Mouse (Mus musculus) embryonic facial prominence, embryonic 13.5 days (tissue): ENCODE data around the gene Rgs10. TPM values are rescaled to one million over a fixed set of nuclear protein-coding genes. Genes with fewer than 3 reads are reported as not detected.

Experiments
- ATAC-seq: fragments of 200-750 bp; cut with Nextera tagmentation; 2 replicates; pipeline ENCODE4 v1.8.0; 2017; ENCODE audit warnings: low read depth; ENCODE audit not compliant: insufficient number of reproducible peaks, insufficient read depth, low FRiP score, low TSS enrichment
- H3K27ac ChIP-seq: fragments of 300-500 bp; sonication (generic); 2 replicates; pipeline ENCODE4 v1.5.1; 2015; ENCODE audit warnings: moderate library complexity, mild to moderate bottlenecking, inconsistent platforms
- H3K27me3 ChIP-seq: fragments of 300-500 bp; sonication (generic); 2 replicates; pipeline ENCODE4 v1.6.1; 2015; ENCODE audit warnings: mild to moderate bottlenecking, inconsistent platforms
- H3K36me3 ChIP-seq: fragments of 300-500 bp; sonication (generic); 2 replicates; pipeline ENCODE4 v1.6.1; 2015; ENCODE audit warnings: mild to moderate bottlenecking, inconsistent platforms
- H3K4me1 ChIP-seq: fragments of 300-500 bp; sonication (generic); 2 replicates; pipeline ENCODE4 v1.6.1; 2015; ENCODE audit warnings: inconsistent platforms
- H3K4me2 ChIP-seq: fragments of 300-500 bp; sonication (generic); 2 replicates; pipeline ENCODE4 v1.6.1; 2015; ENCODE audit warnings: moderate library complexity, mild to moderate bottlenecking, inconsistent platforms
- H3K4me3 ChIP-seq: fragments of 300-500 bp; sonication (generic); 2 replicates; pipeline ENCODE4 v1.5.1; 2015; ENCODE audit warnings: mild to moderate bottlenecking, inconsistent platforms
- H3K9ac ChIP-seq: fragments of 300-500 bp; sonication (generic); 2 replicates; pipeline ENCODE4 v1.6.1; 2015; ENCODE audit warnings: mild to moderate bottlenecking, inconsistent platforms
- H3K9me3 ChIP-seq: fragments of 300-500 bp; sonication (generic); 2 replicates; pipeline ENCODE4 v1.6.1; 2016; ENCODE audit warnings: inconsistent platforms
- WGBS: fragments of 180-500 bp; shearing (Covaris S2); methylation state at CpG from one replicate; pipeline ENCODE4 v1.1.7; 2015; ENCODE audit warnings: mixed read lengths; 5-methylcytosine and 5-hydroxymethylcytosine counted together
- polyA plus RNA-seq: library from polyadenylated mRNA; unstranded; fragments of >200 nt; fragmentation: Nextera tagmentation; extraction: Ambion mirVana; gene quantifications from 2 replicates; pipeline ENCODE4 v1.2.1, GENCODE M21; 2015

Rgs10 gene
- polyA plus RNA-seq, 1 experiment from 2014 or later: 12.3 TPM

DNA sequence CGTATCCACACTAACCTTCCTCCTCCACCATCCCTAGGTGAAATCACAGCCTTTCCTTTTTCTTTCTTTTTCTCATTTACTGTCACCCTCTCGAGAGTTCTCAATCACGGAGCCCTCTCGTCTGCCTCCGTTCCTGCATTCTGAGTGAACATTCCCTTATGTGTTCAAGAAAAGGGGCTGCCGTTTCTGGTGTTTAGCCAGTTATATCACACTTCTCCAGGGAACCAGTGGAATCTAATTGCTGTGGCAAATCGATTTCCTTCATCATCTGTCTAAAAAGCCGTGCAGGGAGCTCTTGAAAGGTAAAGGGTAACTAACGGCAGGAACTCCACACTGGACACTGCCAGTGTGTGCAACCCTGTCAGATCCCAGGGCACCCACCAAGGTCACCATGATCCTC lies 87.6 kb downstream of the Rgs10 start:
- ATAC-seq: no peak
- H3K9ac ChIP-seq: no peak overlapping the region
- H3K9me3 ChIP-seq: no peaks in the 10 kb centered on the region
- no peaks in the 10 kb centered on the region for H3K27me3 ChIP-seq
- no peak overlapping the region for H3K4me3 ChIP-seq
- 31% methylated on average over 9 of the region's 9 CpGs for WGBS
- peaks cover 3% of the 10 kb centered on the region; the same call in 1 of the 2 replicates for H3K4me1 ChIP-seq
- no peak overlapping the region for H3K27ac ChIP-seq
- no peaks in the 10 kb centered on the region for H3K36me3 ChIP-seq
- peak overlapping the region; percentile 35 for H3K4me2 ChIP-seq

DNA sequence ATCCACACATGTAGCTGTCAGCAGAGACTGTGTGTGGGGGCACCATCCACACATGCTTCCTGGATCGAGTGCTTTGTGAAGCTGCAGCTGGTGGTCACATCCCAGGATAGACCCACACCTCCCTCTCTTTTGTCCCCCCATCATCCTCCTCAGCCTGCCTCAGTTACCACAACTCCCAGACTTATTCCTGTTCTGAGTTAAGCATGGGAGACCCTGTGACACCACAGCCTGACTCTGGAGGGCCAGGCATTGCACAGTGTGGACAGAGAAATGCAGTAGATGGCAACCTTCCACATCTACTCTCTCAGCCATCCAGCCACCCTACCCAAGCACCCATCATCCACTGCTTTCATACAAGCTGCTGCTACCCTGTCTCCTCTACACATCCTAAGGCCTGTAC lies 93.6 kb downstream of the Rgs10 start:
- H3K4me1 ChIP-seq: peaks cover 15% of the 10 kb centered on the region
- H3K27ac ChIP-seq: no peak overlapping the region
- no peak overlapping the region for H3K4me2 ChIP-seq
- ATAC-seq: no peak
- H3K9ac ChIP-seq: no peak overlapping the region
- H3K27me3 ChIP-seq: no peaks in the 10 kb centered on the region
- no peaks in the 10 kb centered on the region for H3K9me3 ChIP-seq
- 88% methylated on average over 1 of the region's 1 CpGs for WGBS
- H3K4me3 ChIP-seq: no peak overlapping the region
- H3K36me3 ChIP-seq: no peaks in the 10 kb centered on the region

Other genes starting within 250 kb of the Rgs10 start
- 2.6 and 5.1 TPM in 2 replicates for gene Cox6a2, start 212.4 kb downstream of the Rgs10 start, polyA plus RNA-seq
- 16.3 and 17.7 TPM in 2 replicates for gene Armc5, start 181.4 kb downstream of the Rgs10 start, polyA plus RNA-seq
- 8.8 and 9.3 TPM in 2 replicates for gene 9130023H24Rik, start 180.7 kb downstream of the Rgs10 start, polyA plus RNA-seq
- gene Tgfb1i1, start 171.9 kb downstream of the Rgs10 start, polyA plus RNA-seq: 50.4 and 52.5 TPM in 2 replicates
- 0.42 TPM in 1 of 2 replicates, not detected in the other for gene Slc5a2, start 153.1 kb downstream of the Rgs10 start, polyA plus RNA-seq
- 22.1 and 26.1 TPM in 2 replicates for gene BC017158, start 120.6 kb downstream of the Rgs10 start, polyA plus RNA-seq
- 37.9 and 45.4 TPM in 2 replicates for gene Tial1, start 43.0 kb upstream of the Rgs10 start, polyA plus RNA-seq
- 13.5 and 14.4 TPM in 2 replicates for gene Bag3, start 104.9 kb upstream of the Rgs10 start, polyA plus RNA-seq
- gene Inpp5f, start 192.6 kb upstream of the Rgs10 start, polyA plus RNA-seq: 25.3 TPM in 2 replicates